Mouse (Mus musculus) neural tube, embryonic 15.5 days (tissue): ENCODE measurements around the gene 4933430I17Rik. TPM values are rescaled to one million over a fixed set of nuclear protein-coding genes. Genes with fewer than 3 reads are reported as not detected.

Source experiments
- ATAC-seq: fragments of 200-750 bp; cut with Nextera tagmentation; 2 replicates; pipeline ENCODE4 v1.8.0; 2017; ENCODE audit warnings: mild to moderate bottlenecking, moderate TSS enrichment, moderate library complexity; ENCODE audit not compliant: low FRiP score
- H3K27ac ChIP-seq: fragments of 300-500 bp; sonication (generic); replicated peaks from 2 replicates; pipeline ENCODE4 v1.5.1; 2015; ENCODE audit warnings: mild to moderate bottlenecking, inconsistent platforms
- H3K27me3 ChIP-seq: fragments of 300-500 bp; sonication (generic); replicated peaks from 2 replicates; pipeline ENCODE4 v1.6.1; 2015; ENCODE audit warnings: inconsistent platforms
- H3K36me3 ChIP-seq: fragments of 300-500 bp; sonication (generic); 2 replicates; pipeline ENCODE4 v1.6.1; 2015; ENCODE audit warnings: inconsistent platforms
- H3K4me1 ChIP-seq: fragments of 300-500 bp; sonication (generic); 2 replicates; pipeline ENCODE4 v1.6.1; 2015; ENCODE audit warnings: inconsistent platforms
- H3K4me2 ChIP-seq: fragments of 300-500 bp; sonication (generic); 2 replicates; pipeline ENCODE4 v1.6.1; 2015; ENCODE audit warnings: inconsistent platforms, mild to moderate bottlenecking, moderate library complexity
- H3K4me3 ChIP-seq: fragments of 300-500 bp; sonication (generic); replicated peaks from 2 replicates; pipeline ENCODE4 v1.5.1; 2015; ENCODE audit warnings: mild to moderate bottlenecking, inconsistent platforms
- H3K9ac ChIP-seq: fragments of 300-500 bp; sonication (generic); replicated peaks from 2 replicates; pipeline ENCODE4 v1.6.1; 2015; ENCODE audit warnings: mild to moderate bottlenecking, inconsistent platforms
- H3K9me3 ChIP-seq: fragments of 300-500 bp; sonication (generic); replicated peaks from 2 replicates; pipeline ENCODE4 v1.6.1; 2016; ENCODE audit warnings: inconsistent platforms
- WGBS: fragments of 180-500 bp; shearing (Covaris S2); methylation state at CpG from one replicate; pipeline ENCODE4 v1.1.7; 2015; ENCODE audit warnings: mixed read lengths; 5-methylcytosine and 5-hydroxymethylcytosine counted together
- polyA plus RNA-seq: library from polyadenylated mRNA; unstranded; fragments of >200 nt; fragmentation: Nextera tagmentation; extraction: Ambion mirVana; gene quantifications from 2 replicates; pipeline ENCODE4 v1.2.1, GENCODE M21; 2015

The 4933430I17Rik gene
- polyA plus RNA-seq, 1 experiment from 2014 or later, result 0.55 TPM

- Histone ChIP-seq H3K27me3 (no peaks in the 10 kb centered on the region), H3K27ac (peak within 1 kb of the TSS; percentile 85), H3K36me3 (no peaks in the 10 kb centered on the region), H3K9me3 (no peaks in the 10 kb centered on the region), H3K4me1 (peaks cover 41% of the 10 kb centered on the region), H3K4me3 (peak within 1 kb of the TSS; percentile 83), H3K4me2 (peak within 1 kb of the TSS; percentile 68), H3K9ac (peak within 1 kb of the TSS; percentile 82)
- ATAC-seq, result peak; percentile 80
- under 1% methylated on average over 37 of the region's 37 CpGs for WGBS
Observed at GRCm38 (mm10) chr4:62519849-62520233, 5.3 kb upstream of the 4933430I17Rik start, which contains the start of gene Alad. Alad (minus strand) TSS chr4:62519918.

- Histone ChIP-seq H3K4me3 (no peak overlapping the region), H3K36me3 (no peaks in the 10 kb centered on the region), H3K27ac (no peak overlapping the region), H3K9me3 (no peaks in the 10 kb centered on the region), H3K4me2 (peak overlapping the region; percentile 68), H3K9ac (no peak overlapping the region), H3K4me1 (peaks cover 34% of the 10 kb centered on the region), H3K27me3 (no peaks in the 10 kb centered on the region)
- no peak for ATAC-seq
- 89% methylated on average over 2 of the region's 2 CpGs for WGBS
Observed at GRCm38 (mm10) chr4:62520892-62521400, 4.2 kb upstream of the 4933430I17Rik start.

- 2% methylated on average over 10 of the region's 10 CpGs for WGBS
- Histone ChIP-seq H3K27ac (peak overlapping the region; percentile 100; the same call in 1 of the 2 replicates), H3K9me3 (no peaks in the 10 kb centered on the region), H3K4me2 (peak overlapping the region; percentile 90), H3K27me3 (no peaks in the 10 kb centered on the region), H3K36me3 (no peaks in the 10 kb centered on the region), H3K4me3 (peak overlapping the region; percentile 56), H3K4me1 (peaks cover 13% of the 10 kb centered on the region), H3K9ac (peak overlapping the region; percentile 44)
- no peak for ATAC-seq
Observed at GRCm38 (mm10) chr4:62525489-62525811, 281 bp downstream of the 4933430I17Rik start.

- 57% methylated on average over 2 of the region's 2 CpGs for WGBS
- H3K9me3 ChIP-seq, result no peaks in the 10 kb centered on the region
- ATAC-seq, result no peak
- H3K27me3 ChIP-seq, result no peaks in the 10 kb centered on the region
- no peak overlapping the region for H3K9ac ChIP-seq
- no peak overlapping the region for H3K4me2 ChIP-seq
- no peaks in the 10 kb centered on the region for H3K36me3 ChIP-seq
- H3K27ac ChIP-seq, result no peak overlapping the region
- H3K4me3 ChIP-seq, result no peak overlapping the region
- peaks cover 11% of the 10 kb centered on the region for H3K4me1 ChIP-seq
Observed at GRCm38 (mm10) chr4:62526256-62526655, 1.1 kb downstream of the 4933430I17Rik start.

- no peaks in the 10 kb centered on the region for H3K36me3 ChIP-seq
- peaks cover 11% of the 10 kb centered on the region for H3K4me1 ChIP-seq
- no peak overlapping the region for H3K27ac ChIP-seq
- H3K4me3 ChIP-seq, result no peak overlapping the region
- 90% methylated on average over 4 of the region's 4 CpGs for WGBS
- ATAC-seq, result no peak
- no peak overlapping the region for H3K9ac ChIP-seq
- H3K4me2 ChIP-seq, result no peak overlapping the region
- H3K9me3 ChIP-seq, result no peaks in the 10 kb centered on the region
- H3K27me3 ChIP-seq, result no peaks in the 10 kb centered on the region
Observed at GRCm38 (mm10) chr4:62527655-62528054, 2.5 kb downstream of the 4933430I17Rik start.

- Histone ChIP-seq H3K9ac (no peak overlapping the region), H3K4me3 (no peak overlapping the region), H3K4me2 (no peak overlapping the region), H3K9me3 (no peaks in the 10 kb centered on the region), H3K4me1 (no peaks in the 10 kb centered on the region), H3K27me3 (no peaks in the 10 kb centered on the region), H3K27ac (no peak overlapping the region), H3K36me3 (no peaks in the 10 kb centered on the region)
- WGBS, result 80% methylated on average over 6 of the region's 6 CpGs
- no peak for ATAC-seq
Observed at GRCm38 (mm10) chr4:62533729-62534128, 8.6 kb downstream of the 4933430I17Rik start.

- Histone ChIP-seq H3K4me1 (no peaks in the 10 kb centered on the region), H3K9ac (no peak overlapping the region), H3K4me2 (no peak overlapping the region), H3K27ac (no peak overlapping the region), H3K4me3 (no peak overlapping the region), H3K9me3 (no peaks in the 10 kb centered on the region; the same call in 1 of the 2 replicates), H3K36me3 (no peaks in the 10 kb centered on the region), H3K27me3 (no peaks in the 10 kb centered on the region)
- ATAC-seq, result no peak
- WGBS, result 69% methylated on average over 3 of the region's 3 CpGs
Observed at GRCm38 (mm10) chr4:62541802-62542201, 16.6 kb downstream of the 4933430I17Rik start.

GRCm38 (mm10) chr4:62543782-62544181 is 18.6 kb downstream of the 4933430I17Rik start:
- Histone ChIP-seq H3K4me2 (no peak overlapping the region), H3K4me1 (no peaks in the 10 kb centered on the region), H3K36me3 (no peaks in the 10 kb centered on the region), H3K27me3 (no peaks in the 10 kb centered on the region), H3K9ac (no peak overlapping the region), H3K27ac (no peak overlapping the region), H3K9me3 (no peaks in the 10 kb centered on the region; the same call in 1 of the 2 replicates), H3K4me3 (no peak overlapping the region)
- WGBS, result 88% methylated on average over 6 of the region's 6 CpGs
- ATAC-seq, result no peak

- Histone ChIP-seq H3K9ac (no peak overlapping the region), H3K27me3 (no peaks in the 10 kb centered on the region), H3K4me2 (no peak overlapping the region), H3K4me1 (no peaks in the 10 kb centered on the region), H3K36me3 (no peaks in the 10 kb centered on the region), H3K27ac (no peak overlapping the region), H3K9me3 (no peaks in the 10 kb centered on the region; the same call in 1 of the 2 replicates), H3K4me3 (no peak overlapping the region)
- no peak for ATAC-seq
Observed at GRCm38 (mm10) chr4:62544801-62545200, 19.6 kb downstream of the 4933430I17Rik start.

GRCm38 (mm10) chr4:62551966-62552365 is 26.8 kb downstream of the 4933430I17Rik start:
- no peak for ATAC-seq
- H3K4me2 ChIP-seq, result no peak overlapping the region
- 89% methylated on average over 7 of the region's 7 CpGs for WGBS

GRCm38 (mm10) chr4:62557436-62557835 is 32.3 kb downstream of the 4933430I17Rik start:
- Histone ChIP-seq H3K4me1 (peaks cover 10% of the 10 kb centered on the region), H3K27me3 (no peaks in the 10 kb centered on the region), H3K4me3 (no peak overlapping the region), H3K27ac (no peak overlapping the region), H3K36me3 (no peaks in the 10 kb centered on the region), H3K4me2 (no peak overlapping the region), H3K9ac (no peak overlapping the region), H3K9me3 (no peaks in the 10 kb centered on the region)
- no peak for ATAC-seq
- 73% methylated on average over 3 of the region's 3 CpGs for WGBS

More at GRCm38 (mm10) chr4:62551966-62552365, 26.8 kb downstream of the 4933430I17Rik start:
- Histone ChIP-seq H3K27me3 (no peaks in the 10 kb centered on the region), H3K9me3 (no peaks in the 10 kb centered on the region), H3K9ac (no peak overlapping the region), H3K4me3 (no peak overlapping the region), H3K36me3 (no peaks in the 10 kb centered on the region), H3K4me1 (no peaks in the 10 kb centered on the region), H3K27ac (no peak overlapping the region)

GRCm38 (mm10) chr4:62559797-62560329 is 34.7 kb downstream of the 4933430I17Rik start, which contains the start of gene Rgs3:
Rgs3 (plus strand) TSS chr4:62559847.
- H3K36me3 ChIP-seq, result no peaks in the 10 kb centered on the region
- H3K4me1 ChIP-seq, result peaks cover 10% of the 10 kb centered on the region
- no peaks in the 10 kb centered on the region for H3K27me3 ChIP-seq
- no peak within 1 kb of the TSS for H3K9ac ChIP-seq
- no peaks in the 10 kb centered on the region for H3K9me3 ChIP-seq
- no peak within 1 kb of the TSS for H3K27ac ChIP-seq
- 66% methylated on average over 6 of the region's 6 CpGs for WGBS
- no peak within 1 kb of the TSS for H3K4me2 ChIP-seq
- no peak within 1 kb of the TSS for H3K4me3 ChIP-seq
- no peak for ATAC-seq
